Mouse (Mus musculus): ENCODE measurements around the gene Ccdc146. TPM values are rescaled to one million over a fixed set of nuclear protein-coding genes. Genes with fewer than 3 reads are reported as not detected.

The Ccdc146 gene
- 0.14 TPM in 1 of 2 replicates, not detected in the other for polyA plus RNA-seq (2014; fragmentation: Nextera tagmentation; extraction: Ambion mirVana)

- peak; percentile 100 for ATAC-seq (ENCODE audit: low FRiP score, low TSS enrichment)
- WGBS: under 1% methylated on average over 63 of the region's 68 CpGs
- no peaks in the 10 kb centered on the region for H3K27me3 ChIP-seq (ENCODE audit: control insufficient read depth, insufficient read depth, low read length)
- H3K27ac ChIP-seq (ENCODE audit: low read depth, low read length): peak within 1 kb of the TSS; percentile 63; the same call in 1 of the 2 replicates
- H3K36me3 ChIP-seq (ENCODE audit: control insufficient read depth, insufficient read depth, low read length): no peaks in the 10 kb centered on the region
- no peaks in the 10 kb centered on the region for H3K4me1 ChIP-seq (ENCODE audit: control insufficient read depth, insufficient read depth, low read length)
- peak within 1 kb of the TSS; percentile 78 for H3K4me3 ChIP-seq (ENCODE audit: low read length)
- H3K4me2 ChIP-seq (replicated peaks; ENCODE audit: low read depth, low read length): peak within 1 kb of the TSS; percentile 96
- H3K9me3 ChIP-seq (ENCODE audit: control insufficient read depth, low read length): no peaks in the 10 kb centered on the region
- peak within 1 kb of the TSS; percentile 75 for H3K9ac ChIP-seq (ENCODE audit: low read depth, low read length)
Measured at GRCm38 (mm10) chr5:21424614-21425602, at the start of gene Ccdc146, which contains the start of gene Fam185a. Gene Ccdc146, minus strand, starts transcription at chr5:21424677. Gene Fam185a, plus strand, starts transcription at chr5:21424958.

GRCm38 (mm10) chr5:21468100-21468499 is 43.6 kb upstream of the Ccdc146 start:
- Histone ChIP-seq H3K4me3 (ENCODE audit: low read length) (no peak overlapping the region), H3K4me1 (ENCODE audit: control insufficient read depth, insufficient read depth, low read length) (0 out of 2 replicates have a peak, but pooled peaks cover 6% of the 10 kb centered on the region), H3K36me3 (ENCODE audit: control insufficient read depth, insufficient read depth, low read length) (no peaks in the 10 kb centered on the region), H3K27ac (ENCODE audit: low read depth, low read length) (0 out of 2 replicates have a peak overlapping the region, but pooled peaks have one; percentile 17), H3K27me3 (ENCODE audit: control insufficient read depth, insufficient read depth, low read length) (no peaks in the 10 kb centered on the region), H3K4me2 (replicated peaks; ENCODE audit: low read depth, low read length) (no peak overlapping the region), H3K9ac (ENCODE audit: low read depth, low read length) (no peak overlapping the region), H3K9me3 (ENCODE audit: control insufficient read depth, low read length) (no peaks in the 10 kb centered on the region)
- 85% methylated on average over 12 of the region's 12 CpGs for WGBS
- no peak for ATAC-seq (ENCODE audit: low FRiP score, low TSS enrichment)

- 0 out of 2 replicates have a peak, but pooled peaks have one; percentile 32 for ATAC-seq (ENCODE audit: low FRiP score, low TSS enrichment)
- WGBS: 48% methylated on average over 7 of the region's 7 CpGs
Measured at GRCm38 (mm10) chr5:21467387-21467786, 42.9 kb upstream of the Ccdc146 start.

DNA sequence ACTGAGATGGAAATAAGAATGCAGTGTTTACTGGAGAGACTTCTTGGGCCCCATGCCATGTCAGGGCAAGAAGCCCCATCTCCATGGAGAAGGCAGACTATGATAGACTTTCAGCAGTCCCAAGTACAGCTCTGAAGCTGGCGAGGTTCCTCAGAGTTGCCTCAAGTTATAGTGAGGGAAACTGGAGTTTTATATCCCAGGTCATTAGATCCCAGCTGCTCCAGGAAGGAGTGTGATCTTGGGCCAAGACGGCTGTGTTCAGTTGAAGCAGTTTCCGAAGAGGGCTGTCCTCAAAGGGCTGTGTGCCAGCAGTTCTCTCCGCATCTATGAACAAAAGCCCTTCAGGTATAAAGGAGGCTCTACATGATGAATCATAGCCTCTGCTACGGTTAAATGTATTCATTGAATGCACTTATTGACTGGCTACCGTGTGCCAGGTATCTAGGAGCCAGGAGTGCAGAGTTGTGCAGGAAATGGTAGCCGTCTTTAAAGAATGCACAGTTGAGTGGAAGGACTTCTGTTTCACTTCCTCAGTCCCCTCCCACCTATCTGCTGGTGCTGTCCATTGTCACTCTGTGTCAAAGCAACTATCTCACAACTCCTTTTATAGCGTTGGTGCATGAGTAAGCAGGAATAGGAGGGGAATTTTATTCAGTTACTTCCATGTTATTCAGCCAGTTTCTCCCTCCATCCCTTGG is 16.5 kb upstream of the Ccdc146 start:
- no peaks in the 10 kb centered on the region for H3K27me3 ChIP-seq (ENCODE audit: control insufficient read depth, insufficient read depth, low read length)
- peak overlapping the region; percentile 37; the same call in 1 of the 2 replicates for H3K27ac ChIP-seq (ENCODE audit: low read depth, low read length)
- no peak overlapping the region for H3K9ac ChIP-seq (ENCODE audit: low read depth, low read length)
- no peaks in the 10 kb centered on the region for H3K9me3 ChIP-seq (ENCODE audit: control insufficient read depth, low read length)
- H3K4me2 ChIP-seq (replicated peaks; ENCODE audit: low read depth, low read length): no peak overlapping the region
- no peaks in the 10 kb centered on the region for H3K4me1 ChIP-seq (ENCODE audit: control insufficient read depth, insufficient read depth, low read length)
- WGBS: 61% methylated on average over 8 of the region's 8 CpGs
- no peaks in the 10 kb centered on the region for H3K36me3 ChIP-seq (ENCODE audit: control insufficient read depth, insufficient read depth, low read length)
- no peak overlapping the region for H3K4me3 ChIP-seq (ENCODE audit: low read length)
- no peak for ATAC-seq (ENCODE audit: low FRiP score, low TSS enrichment)

More at GRCm38 (mm10) chr5:21467387-21467786, 42.9 kb upstream of the Ccdc146 start:
- no peaks in the 10 kb centered on the region for H3K27me3 ChIP-seq (ENCODE audit: control insufficient read depth, insufficient read depth, low read length)
- no peak overlapping the region for H3K4me2 ChIP-seq (replicated peaks; ENCODE audit: low read depth, low read length)
- no peak overlapping the region for H3K9ac ChIP-seq (ENCODE audit: low read depth, low read length)
- H3K36me3 ChIP-seq (ENCODE audit: control insufficient read depth, insufficient read depth, low read length): no peaks in the 10 kb centered on the region
- H3K4me3 ChIP-seq (ENCODE audit: low read length): no peak overlapping the region
- H3K27ac ChIP-seq (ENCODE audit: low read depth, low read length): peak overlapping the region; percentile 51
- 0 out of 2 replicates have a peak, but pooled peaks cover 6% of the 10 kb centered on the region for H3K4me1 ChIP-seq (ENCODE audit: control insufficient read depth, insufficient read depth, low read length)
- no peaks in the 10 kb centered on the region for H3K9me3 ChIP-seq (ENCODE audit: control insufficient read depth, low read length)

DNA sequence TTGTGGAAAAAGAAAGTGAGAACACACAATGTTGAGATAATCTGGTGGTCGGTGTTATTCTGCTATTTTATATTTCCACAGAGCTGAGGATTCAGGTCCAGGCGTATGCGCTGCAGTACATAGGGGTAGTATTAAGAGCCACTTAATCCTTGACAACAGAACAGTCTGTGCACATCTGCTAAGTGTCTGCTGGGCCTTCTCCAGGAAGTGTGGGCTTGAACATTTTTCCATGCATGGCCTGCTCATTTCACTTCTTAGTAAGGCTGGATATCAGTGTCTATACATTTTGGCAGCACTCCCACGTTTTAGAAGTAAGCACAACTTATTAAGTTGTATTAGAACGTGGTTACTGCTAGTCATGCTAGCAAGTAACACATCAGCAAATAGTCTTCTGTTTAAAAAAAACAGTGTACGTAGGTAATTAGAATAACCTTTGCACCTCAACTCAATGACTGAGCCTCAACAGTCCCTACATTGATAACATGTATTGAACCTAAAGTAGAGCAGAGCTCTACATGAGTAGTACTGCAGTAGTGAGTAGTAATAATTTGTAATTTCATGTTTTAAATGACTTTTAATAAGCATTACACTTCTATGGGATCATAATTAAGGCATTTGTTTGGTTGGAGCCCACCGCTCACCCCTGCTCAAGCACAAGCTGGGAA is 15.1 kb upstream of the Ccdc146 start:
- H3K27ac ChIP-seq (ENCODE audit: low read depth, low read length): no peak overlapping the region
- H3K4me3 ChIP-seq (ENCODE audit: low read length): no peak overlapping the region
- H3K4me2 ChIP-seq (replicated peaks; ENCODE audit: low read depth, low read length): no peak overlapping the region
- H3K27me3 ChIP-seq (ENCODE audit: control insufficient read depth, insufficient read depth, low read length): no peaks in the 10 kb centered on the region
- H3K9ac ChIP-seq (ENCODE audit: low read depth, low read length): no peak overlapping the region
- no peak for ATAC-seq (ENCODE audit: low FRiP score, low TSS enrichment)
- no peaks in the 10 kb centered on the region for H3K4me1 ChIP-seq (ENCODE audit: control insufficient read depth, insufficient read depth, low read length)
- WGBS: 88% methylated on average over 7 of the region's 7 CpGs
- H3K9me3 ChIP-seq (ENCODE audit: control insufficient read depth, low read length): no peaks in the 10 kb centered on the region
- H3K36me3 ChIP-seq (ENCODE audit: control insufficient read depth, insufficient read depth, low read length): no peaks in the 10 kb centered on the region

GRCm38 (mm10) chr5:21438428-21438827 is 14.0 kb upstream of the Ccdc146 start:
- no peaks in the 10 kb centered on the region for H3K9me3 ChIP-seq (ENCODE audit: control insufficient read depth, low read length)
- ATAC-seq (ENCODE audit: low FRiP score, low TSS enrichment): no peak
- no peak overlapping the region for H3K9ac ChIP-seq (ENCODE audit: low read depth, low read length)
- H3K36me3 ChIP-seq (ENCODE audit: control insufficient read depth, insufficient read depth, low read length): no peaks in the 10 kb centered on the region
- no peak overlapping the region for H3K27ac ChIP-seq (ENCODE audit: low read depth, low read length)
- no peaks in the 10 kb centered on the region for H3K27me3 ChIP-seq (ENCODE audit: control insufficient read depth, insufficient read depth, low read length)
- no peak overlapping the region for H3K4me3 ChIP-seq (ENCODE audit: low read length)
- WGBS: 89% methylated on average over 9 of the region's 9 CpGs
- H3K4me2 ChIP-seq (replicated peaks; ENCODE audit: low read depth, low read length): no peak overlapping the region
- no peaks in the 10 kb centered on the region for H3K4me1 ChIP-seq (ENCODE audit: control insufficient read depth, insufficient read depth, low read length)

- H3K9me3 ChIP-seq (ENCODE audit: control insufficient read depth, low read length): no peaks in the 10 kb centered on the region
- H3K27ac ChIP-seq (ENCODE audit: low read depth, low read length): no peak overlapping the region
- WGBS: 81% methylated on average over 8 of the region's 8 CpGs
Measured at GRCm38 (mm10) chr5:21436471-21436975, 12.0 kb upstream of the Ccdc146 start.

GRCm38 (mm10) chr5:21434148-21434929 is 9.9 kb upstream of the Ccdc146 start:
- Histone ChIP-seq H3K27ac (ENCODE audit: low read depth, low read length) (no peak overlapping the region), H3K27me3 (ENCODE audit: control insufficient read depth, insufficient read depth, low read length) (no peaks in the 10 kb centered on the region), H3K9me3 (ENCODE audit: control insufficient read depth, low read length) (no peaks in the 10 kb centered on the region), H3K9ac (ENCODE audit: low read depth, low read length) (no peak overlapping the region), H3K36me3 (ENCODE audit: control insufficient read depth, insufficient read depth, low read length) (no peaks in the 10 kb centered on the region), H3K4me2 (replicated peaks; ENCODE audit: low read depth, low read length) (no peak overlapping the region), H3K4me1 (ENCODE audit: control insufficient read depth, insufficient read depth, low read length) (no peaks in the 10 kb centered on the region), H3K4me3 (ENCODE audit: low read length) (no peak overlapping the region)
- WGBS: 68% methylated on average over 11 of the region's 11 CpGs
- 0 out of 2 replicates have a peak, but pooled peaks have one; percentile 24 for ATAC-seq (ENCODE audit: low FRiP score, low TSS enrichment)

More at GRCm38 (mm10) chr5:21436471-21436975, 12.0 kb upstream of the Ccdc146 start:
- H3K9ac ChIP-seq (ENCODE audit: low read depth, low read length): no peak overlapping the region
- H3K27me3 ChIP-seq (ENCODE audit: control insufficient read depth, insufficient read depth, low read length): no peaks in the 10 kb centered on the region
- H3K4me1 ChIP-seq (ENCODE audit: control insufficient read depth, insufficient read depth, low read length): no peaks in the 10 kb centered on the region
- no peak overlapping the region for H3K4me3 ChIP-seq (ENCODE audit: low read length)
- H3K36me3 ChIP-seq (ENCODE audit: control insufficient read depth, insufficient read depth, low read length): no peaks in the 10 kb centered on the region
- no peak overlapping the region for H3K4me2 ChIP-seq (replicated peaks; ENCODE audit: low read depth, low read length)
- no peak for ATAC-seq (ENCODE audit: low FRiP score, low TSS enrichment)
